ENCODE assay signal across 10 mouse cellular contexts in genomic region chr14:50061179-50061578, GRCm38 (mm10). TPM values are rescaled to one million over a fixed set of nuclear protein-coding genes. Genes with fewer than 3 reads are reported as not detected.
A peak's percentile ranks its signal among the peaks of the same experiment; 100 is the strongest.
DNase-seq lines count a peak whose midpoint lies in the region; ATAC-seq and TF ChIP-seq lines count a peak whose summit lies in the region.
"Had no signal": no experiment of that assay in that cellular context is flagged by ENCODE, and none has a peak within 500 bp of the region (broad histone marks: within the 10 kb centered on the region; RNA-seq: fewer than 3 reads in every experiment).

No protein-coding gene starts in this region.

- TF ChIP-seq EP300 in ES-Bruce4 (IDR thresholded peaks at IDR 0.05; ENCODE audit: insufficient read depth, low read depth, low read length), result no peak

- WGBS in forebrain, embryonic 12.5 days, result 17% methylated on average over 11 of the region's 11 CpGs
- WGBS in liver, embryonic 12.5 days (ENCODE audit: insufficient replicate concordance), result 20% methylated on average over 11 of the region's 11 CpGs
- 14% methylated on average over 11 of the region's 11 CpGs for WGBS in stomach, embryonic 16.5 days

- H3K27ac ChIP-seq in ES-Bruce4 (ENCODE audit: insufficient read depth, low read length), result no peak overlapping the region
- 0 out of 2 replicates have a peak overlapping the region, but pooled peaks have one; percentile 91 for H3K27ac ChIP-seq in forebrain, embryonic 12.5 days
- H3K27ac ChIP-seq in liver, embryonic 12.5 days, result no peak overlapping the region
- H3K27ac ChIP-seq in stomach, embryonic 16.5 days (ENCODE audit: low read length), result no peak overlapping the region

- DNase-seq in right cerebral cortex, postnatal 25 days, result no peak
- no peak for DNase-seq in right cerebral cortex, adult 18-20 months

- no peak for TF ChIP-seq CTCF in ES-Bruce4 (IDR thresholded peaks at IDR 0.05; ENCODE audit: low read depth, low read length)

- no peak for ATAC-seq in erythroblast, adult 5-6 weeks (replicated peaks; ENCODE audit: low FRiP score, poor library complexity, severe bottlenecking)
- ATAC-seq in forebrain, embryonic 12.5 days (ENCODE audit: low FRiP score), result no peak
- ATAC-seq in liver, embryonic 12.5 days, result no peak
- no peak for ATAC-seq in stomach, embryonic 16.5 days (ENCODE audit: insufficient read depth, low FRiP score)

- H3K4me1 ChIP-seq in erythroblast, embryonic 14.5 days (ENCODE audit: control insufficient read depth), result peaks cover 3% of the 10 kb centered on the region; the same call in 1 of the 2 replicates
- H3K4me1 ChIP-seq in ES-Bruce4 (ENCODE audit: control insufficient read depth, insufficient read depth, low read length), result no peaks in the 10 kb centered on the region
- peaks cover 6% of the 10 kb centered on the region for H3K4me1 ChIP-seq in forebrain, embryonic 12.5 days
- H3K4me1 ChIP-seq in liver, embryonic 12.5 days, result peaks cover 8% of the 10 kb centered on the region; the same call in 1 of the 2 replicates
- H3K4me1 ChIP-seq in stomach, embryonic 16.5 days (ENCODE audit: control insufficient read depth, insufficient read depth, low read length), result no peaks in the 10 kb centered on the region

- H3K27me3 ChIP-seq in erythroblast, embryonic 14.5 days (ENCODE audit: control insufficient read depth), result no peaks in the 10 kb centered on the region
- H3K27me3 ChIP-seq in ES-Bruce4 (ENCODE audit: control insufficient read depth, insufficient read depth, low read length, poor library complexity, severe bottlenecking), result no peaks in the 10 kb centered on the region; the same call in 1 of the 2 replicates
- no peaks in the 10 kb centered on the region for H3K27me3 ChIP-seq in forebrain, embryonic 12.5 days
- no peaks in the 10 kb centered on the region for H3K27me3 ChIP-seq in liver, embryonic 12.5 days (replicated peaks)
- H3K27me3 ChIP-seq in stomach, embryonic 16.5 days (ENCODE audit: control insufficient read depth, insufficient read depth, low read length), result no peaks in the 10 kb centered on the region

- peak overlapping the region; percentile 72 for H3K4me2 ChIP-seq in forebrain, embryonic 12.5 days
- peak overlapping the region; percentile 93 for H3K4me2 ChIP-seq in liver, embryonic 12.5 days
- H3K4me2 ChIP-seq in stomach, embryonic 16.5 days (ENCODE audit: low read depth, low read length), result peak overlapping the region; percentile 70

- peak overlapping the region; percentile 68 for H3K9ac ChIP-seq in ES-Bruce4 (ENCODE audit: low read depth, poor library complexity, severe bottlenecking)
- peak overlapping the region; percentile 67 for H3K9ac ChIP-seq in forebrain, embryonic 12.5 days
- H3K9ac ChIP-seq in liver, embryonic 12.5 days, result peak overlapping the region; percentile 71
- peak overlapping the region; percentile 78 for H3K9ac ChIP-seq in stomach, embryonic 16.5 days (ENCODE audit: low read length)

- H3K9me3 ChIP-seq in erythroblast, embryonic 14.5 days (ENCODE audit: control insufficient read depth, low read length), result no peaks in the 10 kb centered on the region
- H3K9me3 ChIP-seq in ES-Bruce4 (replicated peaks; ENCODE audit: control insufficient read depth, insufficient read depth, low read length, poor library complexity, severe bottlenecking), result no peaks in the 10 kb centered on the region
- no peaks in the 10 kb centered on the region for H3K9me3 ChIP-seq in forebrain, embryonic 12.5 days
- H3K9me3 ChIP-seq in liver, embryonic 12.5 days (replicated peaks), result no peaks in the 10 kb centered on the region
- H3K9me3 ChIP-seq in stomach, embryonic 16.5 days (replicated peaks; ENCODE audit: control insufficient read depth, low read length), result no peaks in the 10 kb centered on the region

- H3K4me3 ChIP-seq in erythroblast, embryonic 14.5 days (replicated peaks), result peak overlapping the region; percentile 65
- H3K4me3 ChIP-seq in ES-Bruce4 (ENCODE audit: low read depth, low read length), result peak overlapping the region; percentile 74
- H3K4me3 ChIP-seq in forebrain, embryonic 12.5 days (replicated peaks), result peak overlapping the region; percentile 70
- peak overlapping the region; percentile 68 for H3K4me3 ChIP-seq in liver, embryonic 12.5 days
- peak overlapping the region; percentile 77 for H3K4me3 ChIP-seq in stomach, embryonic 16.5 days (replicated peaks; ENCODE audit: low read length)

- TF ChIP-seq POLR2A in ES-Bruce4 (IDR thresholded peaks at IDR 0.05; ENCODE audit: insufficient read depth, low read length), result no peak

- H3K36me3 ChIP-seq in erythroblast, embryonic 14.5 days (ENCODE audit: control insufficient read depth), result no peaks in the 10 kb centered on the region
- no peaks in the 10 kb centered on the region for H3K36me3 ChIP-seq in ES-Bruce4 (ENCODE audit: control insufficient read depth, insufficient read depth, low read length, poor library complexity, severe bottlenecking)
- no peaks in the 10 kb centered on the region for H3K36me3 ChIP-seq in forebrain, embryonic 12.5 days (replicated peaks)
- no peaks in the 10 kb centered on the region for H3K36me3 ChIP-seq in liver, embryonic 12.5 days
- no peaks in the 10 kb centered on the region for H3K36me3 ChIP-seq in stomach, embryonic 16.5 days (ENCODE audit: control insufficient read depth, insufficient read depth, low read length)

RNA-seq across cellular contexts. Expression of gene Olfr725, which starts 21.0 kb away (rescaled TPM):
- polyA plus RNA-seq in erythroblast, embryonic 14.5 days (2012), result not detected in 2 replicates
- not detected in 2 replicates for total RNA-seq in erythroblast, adult 5-6 weeks (2015; ENCODE audit: low replicate concordance)
- total RNA-seq in erythroblast, adult 5-6 weeks (2017; ENCODE audit: low replicate concordance), result 0.42 TPM in 1 of 2 replicates, not detected in the other
- not detected in 2 replicates for polyA plus RNA-seq in ES-Bruce4 (2011; ENCODE audit: insufficient read depth, insufficient read length, low read depth, missing spikeins)
- polyA plus RNA-seq in forebrain, embryonic 12.5 days (2016; fragmentation: Nextera tagmentation; extraction: Ambion mirVana), result not detected in 2 replicates
- not detected in 2 replicates for polyA plus RNA-seq in liver, embryonic 12.5 days (2016; fragmentation: Nextera tagmentation; extraction: Ambion mirVana)
- not detected in 2 replicates for polyA plus RNA-seq in stomach, embryonic 16.5 days (2015; fragmentation: Nextera tagmentation; extraction: Ambion mirVana)
- total RNA-seq: gastrocnemius, postnatal 4 days had no signal
- polyA plus RNA-seq: testis, adult 2 months had no signal

RNA-seq across cellular contexts. Expression of gene Olfr726, which starts 29.6 kb away (rescaled TPM):
- polyA plus RNA-seq in erythroblast, embryonic 14.5 days (2012), result 0.02 TPM in 1 of 2 replicates, not detected in the other
- not detected in 2 replicates for total RNA-seq in erythroblast, adult 5-6 weeks (2015; ENCODE audit: low replicate concordance)
- not detected in 2 replicates for total RNA-seq in erythroblast, adult 5-6 weeks (2017; ENCODE audit: low replicate concordance)
- not detected in 2 replicates for polyA plus RNA-seq in ES-Bruce4 (2011; ENCODE audit: insufficient read depth, insufficient read length, low read depth, missing spikeins)
- polyA plus RNA-seq in forebrain, embryonic 12.5 days (2016; fragmentation: Nextera tagmentation; extraction: Ambion mirVana), result not detected in 2 replicates
- polyA plus RNA-seq in liver, embryonic 12.5 days (2016; fragmentation: Nextera tagmentation; extraction: Ambion mirVana), result not detected in 2 replicates
- polyA plus RNA-seq in stomach, embryonic 16.5 days (2015; fragmentation: Nextera tagmentation; extraction: Ambion mirVana), result not detected in 2 replicates
- total RNA-seq: gastrocnemius, postnatal 4 days had no signal
- polyA plus RNA-seq: testis, adult 2 months had no signal
